In genomic region chr2:4298325-4299215, GRCm38 (mm10) we compare ENCODE assay signal across 9 mouse cellular contexts.
DNase-seq lines count a peak whose midpoint lies in the region; ATAC-seq lines count a peak whose summit lies in the region.
"Had no signal": no experiment of that assay in that cellular context is flagged by ENCODE, and none has a peak within 500 bp of the region (broad histone marks: within the 10 kb centered on the region; RNA-seq: fewer than 3 reads in every experiment).

No protein-coding gene starts in this region.

- no peaks in the 10 kb centered on the region for H3K27me3 ChIP-seq in heart, embryonic 12.5 days (replicated peaks)
- no peaks in the 10 kb centered on the region for H3K27me3 ChIP-seq in limb, embryonic 15.5 days
- H3K27me3 ChIP-seq in stomach, embryonic 15.5 days (replicated peaks) = no peaks in the 10 kb centered on the region

- H3K4me2 ChIP-seq in heart, embryonic 12.5 days = peak overlapping the region; percentile 47
- peak overlapping the region; percentile 59 for H3K4me2 ChIP-seq in limb, embryonic 15.5 days
- peak overlapping the region; percentile 62 for H3K4me2 ChIP-seq in stomach, embryonic 15.5 days

- peak overlapping the region; percentile 4; the same call in 1 of the 2 replicates for H3K4me3 ChIP-seq in heart, embryonic 12.5 days
- peak overlapping the region; percentile 15 for H3K4me3 ChIP-seq in limb, embryonic 15.5 days
- H3K4me3 ChIP-seq in stomach, embryonic 15.5 days (replicated peaks) = no peak overlapping the region
- H3K4me3 ChIP-seq: erythroblast, embryonic 14.5 days had no signal

- peak; percentile 32; the same call in 1 of the 2 replicates for ATAC-seq in frontal cortex, adult (ENCODE audit: low TSS enrichment)
- peak; percentile 73 for ATAC-seq in heart, embryonic 12.5 days (ENCODE audit: insufficient number of reproducible peaks, low FRiP score)
- ATAC-seq in limb, embryonic 15.5 days (ENCODE audit: insufficient number of reproducible peaks, low FRiP score, low TSS enrichment, low read depth) = peak; percentile 63
- peak; percentile 69; the same call in 1 of the 2 replicates for ATAC-seq in stomach, embryonic 15.5 days (ENCODE audit: insufficient read depth, low FRiP score, low read depth)
- ATAC-seq in CD4-positive, CD25-positive, alpha-beta regulatory T cell, adult 4 months = no peak

- no peaks in the 10 kb centered on the region for H3K36me3 ChIP-seq in heart, embryonic 12.5 days
- no peaks in the 10 kb centered on the region for H3K36me3 ChIP-seq in limb, embryonic 15.5 days
- no peaks in the 10 kb centered on the region for H3K36me3 ChIP-seq in stomach, embryonic 15.5 days

- peak overlapping the region; percentile 21; the same call in 1 of the 2 replicates for H3K9ac ChIP-seq in heart, embryonic 12.5 days
- no peak overlapping the region for H3K9ac ChIP-seq in limb, embryonic 15.5 days
- H3K9ac ChIP-seq in stomach, embryonic 15.5 days = no peak overlapping the region

- no peak for DNase-seq in frontal cortex, postnatal 10 days (ENCODE audit: low spot score in 2 of 2)
- peak; percentile 96 for DNase-seq in embryo, embryonic 10.5 days (ENCODE audit: low spot score)
- no peak for DNase-seq in layer of hippocampus, adult 9-11 months

- peaks cover 48% of the 10 kb centered on the region for H3K4me1 ChIP-seq in heart, embryonic 12.5 days (replicated peaks)
- H3K4me1 ChIP-seq in limb, embryonic 15.5 days = peaks cover 29% of the 10 kb centered on the region
- H3K4me1 ChIP-seq in stomach, embryonic 15.5 days = peaks cover 19% of the 10 kb centered on the region

- H3K27ac ChIP-seq in heart, embryonic 12.5 days (ENCODE audit: poor library complexity, severe bottlenecking) = peak overlapping the region; percentile 89
- H3K27ac ChIP-seq in limb, embryonic 15.5 days = peak overlapping the region; percentile 91
- H3K27ac ChIP-seq in stomach, embryonic 15.5 days = peak overlapping the region; percentile 91

- no peaks in the 10 kb centered on the region for H3K9me3 ChIP-seq in heart, embryonic 12.5 days (replicated peaks)
- H3K9me3 ChIP-seq in limb, embryonic 15.5 days = no peaks in the 10 kb centered on the region
- no peaks in the 10 kb centered on the region for H3K9me3 ChIP-seq in stomach, embryonic 15.5 days

- 6% methylated on average over 19 of the region's 19 CpGs for WGBS in heart, embryonic 12.5 days
- WGBS in limb, embryonic 15.5 days = 4% methylated on average over 19 of the region's 19 CpGs
- WGBS in stomach, embryonic 15.5 days = 7% methylated on average over 19 of the region's 19 CpGs
